Mouse (Mus musculus) small intestine, adult 2 months (tissue): Measurements from ENCODE around the gene Xrcc1. TPM values are rescaled to one million over a fixed set of nuclear protein-coding genes. Genes with fewer than 3 reads are reported as not detected.

Experiments used
- H3K27ac ChIP-seq: fragments of 200-500 bp; 2 replicates; pipeline ENCODE4 v1.5.1; 2012; ENCODE audit warnings: low read depth, low read length, control low read depth, inconsistent platforms; ENCODE audit not compliant: insufficient read depth
- H3K27me3 ChIP-seq: fragments of 200-500 bp; 2 replicates; pipeline ENCODE4 v1.6.1; 2012; ENCODE audit warnings: mild to moderate bottlenecking, moderate library complexity, low read length, inconsistent platforms; ENCODE audit not compliant: control insufficient read depth, insufficient read depth
- H3K36me3 ChIP-seq: fragments of 200-500 bp; 2 replicates; pipeline ENCODE4 v1.6.1; 2012; ENCODE audit warnings: mild to moderate bottlenecking, low read length, control low read depth, inconsistent platforms; ENCODE audit not compliant: control insufficient read depth, insufficient read depth
- H3K4me1 ChIP-seq: fragments of 200-500 bp; 2 replicates; pipeline ENCODE4 v1.6.1; 2012; ENCODE audit warnings: low read length, inconsistent platforms, mixed read lengths; ENCODE audit not compliant: control insufficient read depth, insufficient read depth, insufficient read length
- H3K4me3 ChIP-seq: fragments of 200-500 bp; 2 replicates; pipeline ENCODE4 v1.5.1; 2012; ENCODE audit warnings: low read depth, mild to moderate bottlenecking, control low read depth, inconsistent platforms, low read length, moderate library complexity
- CTCF ChIP-seq: fragments of 200-500 bp; IDR thresholded peaks from 2 replicates; pipeline ENCODE4 v1.5.1; 2012; ENCODE audit warnings: low read depth, mild to moderate bottlenecking, control low read depth, inconsistent platforms, low read length, moderate library complexity, mixed read lengths; ENCODE audit not compliant: insufficient replicate concordance, insufficient read length; ENCODE audit errors: extremely low read depth
- POLR2A ChIP-seq: fragments of 200-500 bp; IDR thresholded peaks from 2 replicates; pipeline ENCODE4 v1.6.1; 2012; ENCODE audit warnings: low read depth, mild to moderate bottlenecking, control low read depth, inconsistent platforms, low read length, moderate library complexity
- WGBS: fragments of 180-500 bp; shearing (Covaris S2); methylation state at CpG from one replicate; pipeline ENCODE4 v1.1.7; 2018; 5-methylcytosine and 5-hydroxymethylcytosine counted together
- polyA plus RNA-seq: library from polyadenylated mRNA; depleted of rRNA; stranded (reverse); fragments of >200 nt; gene quantifications from 2 replicates; pipeline ENCODE4 v1.2.3, GENCODE M21; 2012

Xrcc1 gene
- polyA plus RNA-seq, 1 experiment: 24.7 TPM

- peaks cover 28% of the 10 kb centered on the region for H3K4me1 ChIP-seq
- H3K27ac ChIP-seq: no peak overlapping the region
- WGBS: 25% methylated on average over 5 of the region's 5 CpGs
- no peaks in the 10 kb centered on the region for H3K27me3 ChIP-seq
- H3K4me3 ChIP-seq: no peak overlapping the region
- TF ChIP-seq POLR2A (no peak), CTCF (no peak)
- H3K36me3 ChIP-seq: no peaks in the 10 kb centered on the region
Observed at GRCm38 (mm10) chr7:24591735-24592134, 45.6 kb downstream of the Xrcc1 start.

DNA sequence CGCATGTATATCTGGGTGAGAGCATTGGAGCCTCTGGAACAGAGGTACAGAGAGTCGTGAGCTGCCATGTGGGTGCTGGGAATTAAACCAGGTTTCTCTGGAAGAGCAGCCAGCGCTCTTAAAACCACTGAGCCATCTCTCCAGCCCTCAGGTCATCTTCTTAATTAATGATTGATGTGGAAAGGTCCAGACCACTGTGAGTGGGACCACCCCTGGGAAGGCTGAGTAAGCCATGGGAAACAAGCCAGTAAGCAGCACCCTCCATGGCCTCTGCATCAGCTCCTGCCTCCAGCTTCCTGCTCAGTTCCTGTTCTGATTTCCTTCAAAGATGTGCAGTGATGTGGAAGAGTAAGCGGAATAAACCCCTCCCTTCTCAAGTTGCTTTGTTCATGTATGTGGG is 46.1 kb downstream of the Xrcc1 start:
- TF ChIP-seq CTCF (no peak), POLR2A (no peak)
- no peaks in the 10 kb centered on the region for H3K36me3 ChIP-seq
- 54% methylated on average over 4 of the region's 4 CpGs for WGBS
- peaks cover 27% of the 10 kb centered on the region for H3K4me1 ChIP-seq
- no peak overlapping the region for H3K4me3 ChIP-seq
- H3K27ac ChIP-seq: no peak overlapping the region
- H3K27me3 ChIP-seq: no peaks in the 10 kb centered on the region

GRCm38 (mm10) chr7:24592781-24593180 is 46.7 kb downstream of the Xrcc1 start:
- Histone ChIP-seq H3K4me3 (no peak overlapping the region), H3K27ac (no peak overlapping the region), H3K36me3 (no peaks in the 10 kb centered on the region), H3K27me3 (no peaks in the 10 kb centered on the region), H3K4me1 (peaks cover 21% of the 10 kb centered on the region; the same call in 1 of the 2 replicates)
- no peak for TF ChIP-seq POLR2A
- TF ChIP-seq CTCF: no peak
- WGBS: 90% methylated on average over 6 of the region's 6 CpGs

DNA sequence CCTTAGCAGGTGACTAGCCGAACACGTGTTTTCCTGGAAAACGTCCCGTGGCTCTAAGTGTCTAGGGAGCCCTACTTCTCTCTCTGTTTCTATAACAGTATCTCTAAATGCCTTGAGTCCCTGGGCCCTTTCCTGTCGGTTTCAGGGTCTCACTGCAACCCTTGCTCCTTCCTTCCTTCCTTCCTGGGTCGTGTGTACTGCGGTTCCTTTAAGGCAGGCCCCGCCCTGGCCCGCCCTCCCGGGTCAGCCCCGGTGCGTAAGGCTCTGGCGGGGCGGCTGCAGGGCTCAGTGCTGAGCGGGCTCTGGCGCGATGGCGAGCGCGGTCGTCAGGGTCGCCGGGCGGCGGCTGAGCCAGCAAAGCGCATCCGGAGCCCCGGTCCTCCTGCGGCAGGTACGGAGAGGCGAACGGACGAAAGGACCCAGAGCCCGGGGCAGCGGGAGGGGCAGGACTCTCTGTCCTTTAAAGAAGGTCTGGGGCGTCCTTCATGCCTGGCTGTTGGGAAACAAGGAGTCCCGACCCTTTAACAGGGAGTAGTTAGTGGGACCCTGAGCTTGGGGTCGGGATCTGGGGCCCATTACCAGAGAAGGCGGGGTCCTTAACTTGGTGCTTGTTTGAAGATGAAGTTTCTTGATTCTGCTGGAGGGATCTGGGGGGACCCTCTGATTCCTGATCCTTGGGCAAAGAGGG is 47.7 kb downstream of the Xrcc1 start:
- peaks cover 15% of the 10 kb centered on the region; the same call in 1 of the 2 replicates for H3K4me1 ChIP-seq
- WGBS: under 1% methylated on average over 39 of the region's 39 CpGs
- H3K4me3 ChIP-seq: peak overlapping the region; percentile 85
- peak; percentile 79 for TF ChIP-seq POLR2A
- 0 out of 2 replicates have a peak, but pooled peaks have one; percentile 10 for TF ChIP-seq CTCF
- no peaks in the 10 kb centered on the region for H3K27me3 ChIP-seq
- no peaks in the 10 kb centered on the region for H3K36me3 ChIP-seq
- no peak overlapping the region for H3K27ac ChIP-seq

- 13% methylated on average over 13 of the region's 13 CpGs for WGBS
- peaks cover 15% of the 10 kb centered on the region; the same call in 1 of the 2 replicates for H3K4me1 ChIP-seq
- no peak overlapping the region for H3K27ac ChIP-seq
- H3K36me3 ChIP-seq: no peaks in the 10 kb centered on the region
- TF ChIP-seq POLR2A (no peak), CTCF (no peak)
- H3K27me3 ChIP-seq: no peaks in the 10 kb centered on the region
- H3K4me3 ChIP-seq: peak overlapping the region; percentile 85
Observed at GRCm38 (mm10) chr7:24594309-24594803, 48.3 kb downstream of the Xrcc1 start.

- no peaks in the 10 kb centered on the region for H3K36me3 ChIP-seq
- no peaks in the 10 kb centered on the region for H3K27me3 ChIP-seq
- TF ChIP-seq POLR2A (no peak), CTCF (no peak)
- no peak overlapping the region for H3K4me3 ChIP-seq
- H3K27ac ChIP-seq: no peak overlapping the region
- peaks cover 15% of the 10 kb centered on the region; the same call in 1 of the 2 replicates for H3K4me1 ChIP-seq
- 54% methylated on average over 2 of the region's 2 CpGs for WGBS
Observed at GRCm38 (mm10) chr7:24595464-24595863, 49.4 kb downstream of the Xrcc1 start.

DNA sequence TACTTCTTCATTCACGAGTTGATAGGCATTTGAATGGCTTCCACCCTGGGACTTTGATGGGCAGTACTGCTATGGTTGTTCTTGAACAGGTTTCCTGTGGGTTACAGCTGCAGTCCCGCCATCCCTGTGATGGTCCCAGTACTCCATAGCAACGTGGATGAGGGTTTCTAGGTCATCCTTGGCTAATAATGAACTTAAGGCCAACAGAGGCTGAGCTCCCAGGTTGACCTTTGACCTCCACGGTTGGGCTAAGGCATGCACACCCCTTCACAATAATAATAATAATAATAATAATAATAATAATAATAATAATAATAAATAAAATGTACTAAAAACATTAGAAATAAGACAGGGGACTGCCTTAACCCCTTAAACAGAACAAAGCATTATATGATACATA is 52.0 kb downstream of the Xrcc1 start:
- peaks cover 4% of the 10 kb centered on the region; the same call in 1 of the 2 replicates for H3K4me1 ChIP-seq
- 48% methylated on average over 4 of the region's 4 CpGs for WGBS
- H3K27ac ChIP-seq: no peak overlapping the region
- H3K36me3 ChIP-seq: no peaks in the 10 kb centered on the region
- no peak overlapping the region for H3K4me3 ChIP-seq
- no peak for TF ChIP-seq POLR2A
- no peak for TF ChIP-seq CTCF
- no peaks in the 10 kb centered on the region for H3K27me3 ChIP-seq
